Mouse (Mus musculus) liver, adult 2 months (tissue): Measurements from ENCODE around the gene Zfand2b.
A peak's percentile ranks its signal among the peaks of the same experiment; 100 is the strongest.

Source experiments
- CTCF ChIP-seq: fragments of 200-500 bp; IDR thresholded peaks from 2 replicates; pipeline ENCODE4 v1.5.1; 2011; ENCODE audit warnings: low read depth, low read length, control low read depth
- POLR2A ChIP-seq: fragments of 200-500 bp; IDR thresholded peaks from 2 replicates; pipeline ENCODE4 v1.6.1; 2011; ENCODE audit warnings: low read length, control low read depth; ENCODE audit not compliant: insufficient read depth; ENCODE audit errors: extremely low read depth

DNA sequence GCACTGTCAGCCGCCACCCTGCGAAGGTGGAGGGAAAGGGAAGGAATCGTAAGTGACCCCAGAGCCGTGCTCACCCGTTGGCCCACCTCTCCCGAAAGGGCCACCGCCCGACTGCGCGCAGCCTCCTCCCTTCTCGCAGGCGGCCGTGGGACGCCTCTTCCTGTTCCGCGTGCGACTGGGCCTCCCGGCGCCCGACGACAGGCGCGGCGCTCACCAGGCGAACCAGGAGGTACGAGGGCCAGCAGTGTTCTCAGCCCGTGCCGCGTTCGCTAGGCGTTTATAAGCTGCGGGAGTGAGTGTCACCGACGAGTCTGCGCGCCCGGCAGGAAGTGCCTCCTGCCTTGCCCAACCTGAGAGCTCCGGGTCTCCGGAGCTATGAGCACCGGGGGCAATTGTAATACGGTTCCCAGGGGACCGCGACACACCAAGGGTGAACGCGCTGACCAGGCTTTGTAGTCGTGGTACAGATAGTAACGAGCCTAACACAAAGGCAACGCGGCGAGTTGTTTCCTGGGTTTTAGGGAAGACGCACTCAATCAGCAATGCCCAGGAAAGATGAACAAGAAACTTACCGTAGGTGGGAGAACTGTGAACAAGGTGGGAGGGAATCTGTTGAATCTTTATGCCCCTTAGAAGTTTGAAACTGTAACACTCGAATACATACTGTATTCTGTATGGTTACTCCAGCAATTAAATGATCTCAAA is 26.8 kb upstream of the Zfand2b start:
- no peak for TF ChIP-seq CTCF
- TF ChIP-seq POLR2A: peak; percentile 63; the same call in 1 of the 2 replicates
